Mouse (Mus musculus) left cerebral cortex, postnatal 4 days (tissue): ENCODE results near the gene Alcam. TPM values are rescaled to one million over a fixed set of nuclear protein-coding genes. Genes with fewer than 3 reads are reported as not detected.

Experiments
- DNase-seq: peaks from one replicate; pipeline ENCODE4 v3.0.0-alpha.2; 2022
- intact Hi-C: fragments of 180-260 bp; cut with DNase I; formaldehyde crosslinking; loops from one replicate; pipeline ENCODE4 v1.15.1; 2025
- total RNA-seq, 2 experiments: library from RNA; stranded (reverse); gene quantifications; 2 replicates each; pipeline ENCODE4 v1.2.3; 2021

Alcam gene
- 100 to 1,000 TPM; 147 to 150 TPM for total RNA-seq

- intact Hi-C loops, result loop anchor here (5.0 kb wide), 3 partner anchors 142 to 1137 kb away; no protein-coding TSS in a partner anchor
- peak; percentile 54 for DNase-seq
Measured at GRCm38 (mm10) chr16:52453971-52454514, at the start of gene Alcam. TSS of gene Alcam (minus strand) at chr16:52454074.

DNA sequence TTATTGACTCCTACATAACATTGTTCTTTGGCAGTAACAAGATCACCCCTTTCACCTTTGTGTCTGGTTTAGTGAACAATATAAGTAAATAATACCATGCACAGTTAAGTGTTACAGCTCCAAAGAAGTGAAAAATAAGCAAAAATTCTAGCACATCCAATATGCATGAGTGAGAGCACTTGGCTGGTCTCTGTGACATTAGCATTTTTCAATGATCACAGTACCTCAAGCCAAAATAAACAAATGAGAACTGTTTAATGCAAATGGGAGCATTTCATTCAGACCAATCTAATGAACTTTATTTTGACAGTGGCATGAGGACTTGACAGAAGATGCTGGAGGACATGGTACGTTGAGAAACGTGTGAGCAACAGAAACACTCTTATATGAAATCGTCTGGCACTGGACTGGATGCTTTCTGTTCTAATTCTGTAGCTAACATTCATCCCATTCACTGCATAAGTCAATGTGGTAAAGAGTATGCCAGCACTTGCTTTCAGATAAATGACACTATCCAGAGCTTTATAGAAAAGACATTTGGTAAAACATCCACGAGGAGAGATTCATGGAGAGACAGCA lies 45.0 kb upstream of the Alcam start:
- intact Hi-C loops, result no loop called here
- no peak for DNase-seq

DNA sequence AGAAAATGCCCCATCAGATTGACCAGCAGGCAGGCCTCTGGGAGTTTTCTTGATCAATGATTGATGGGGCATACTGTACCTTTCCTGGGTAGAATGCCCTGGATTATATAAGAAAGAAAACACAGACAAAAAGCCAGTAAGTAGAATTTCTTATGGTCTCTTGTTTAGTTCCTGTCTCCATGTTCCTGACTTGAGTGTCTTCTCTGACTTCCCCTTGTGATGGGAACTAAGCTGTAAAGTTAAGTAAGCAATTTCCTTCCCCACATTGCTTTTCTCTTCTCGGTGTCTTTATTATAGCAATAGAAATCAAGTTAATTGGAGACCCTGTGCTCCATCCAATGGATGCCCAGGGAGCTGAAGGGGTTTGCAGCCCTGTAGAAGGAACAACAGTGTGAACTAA lies 36.7 kb upstream of the Alcam start:
- intact Hi-C loops, result no loop called here
- no peak for DNase-seq

DNA sequence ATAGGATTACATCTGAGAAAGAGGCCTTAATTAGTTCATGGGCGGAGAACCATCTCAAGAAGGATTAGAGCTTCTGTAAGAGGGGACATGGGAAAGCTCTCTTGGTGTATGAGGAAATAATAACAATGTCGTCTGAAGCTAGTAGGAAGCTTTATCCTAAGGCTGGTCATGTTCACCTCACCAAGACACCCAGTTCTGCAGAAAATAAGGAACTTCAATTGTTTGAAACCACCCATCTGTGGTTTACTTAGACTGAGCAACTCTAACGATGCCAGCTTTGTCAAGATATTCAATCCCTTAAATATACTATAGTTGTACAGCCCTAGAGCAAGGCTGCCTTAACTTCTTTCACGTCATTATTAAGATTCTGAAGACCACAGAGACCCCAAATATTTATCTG lies 20.4 kb upstream of the Alcam start:
- intact Hi-C loops, result no loop called here
- DNase-seq, result no peak

- intact Hi-C loops, result no loop called here
- no peak for DNase-seq
Measured at GRCm38 (mm10) chr16:52473089-52473488, 19.2 kb upstream of the Alcam start.

DNA sequence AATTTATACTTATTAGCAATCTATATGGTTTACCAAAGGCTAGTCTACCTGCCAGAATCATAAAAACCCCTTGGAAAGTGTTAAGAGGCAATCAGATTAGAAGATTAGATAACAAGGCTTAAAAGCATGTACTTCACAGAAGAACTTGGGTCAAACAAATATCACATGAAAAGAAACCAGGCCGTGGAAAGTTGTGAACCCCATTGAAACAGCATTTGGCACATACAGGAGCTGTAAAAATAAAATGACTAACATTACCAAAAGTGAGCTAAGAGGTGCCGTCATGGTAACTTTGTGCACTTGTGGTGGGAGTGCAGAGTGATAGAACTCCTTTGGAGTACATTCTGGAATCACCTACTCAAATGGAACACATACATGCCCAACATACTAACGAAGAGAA lies 18.8 kb upstream of the Alcam start:
- intact Hi-C loops, result no loop called here
- no peak for DNase-seq

- DNase-seq, result no peak
- intact Hi-C loops, result no loop called here
Measured at GRCm38 (mm10) chr16:52472059-52472458, 18.2 kb upstream of the Alcam start.

DNA sequence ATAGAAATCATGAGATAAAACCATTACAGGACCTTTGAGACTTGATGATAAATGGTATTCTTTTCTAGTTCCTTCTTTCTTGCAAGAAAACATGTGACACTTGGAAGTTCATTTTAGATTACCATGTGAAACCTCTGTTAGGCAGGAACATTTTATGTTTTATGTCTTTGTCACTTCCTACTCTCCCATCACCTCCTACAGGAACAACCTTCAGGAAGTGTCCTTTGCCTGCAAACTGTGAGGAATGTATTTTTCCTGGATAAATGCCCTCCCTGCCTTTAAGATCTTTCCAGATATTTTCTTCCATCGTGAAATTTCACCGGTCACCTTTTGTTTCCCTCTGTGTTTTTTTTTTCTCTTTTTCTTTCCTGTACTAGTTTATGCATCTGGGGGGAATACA lies 17.0 kb upstream of the Alcam start:
- DNase-seq, result no peak
- intact Hi-C loops, result no loop called here

GRCm38 (mm10) chr16:52470226-52470625 lies 16.4 kb upstream of the Alcam start:
- intact Hi-C loops, result no loop called here
- DNase-seq, result no peak

DNA sequence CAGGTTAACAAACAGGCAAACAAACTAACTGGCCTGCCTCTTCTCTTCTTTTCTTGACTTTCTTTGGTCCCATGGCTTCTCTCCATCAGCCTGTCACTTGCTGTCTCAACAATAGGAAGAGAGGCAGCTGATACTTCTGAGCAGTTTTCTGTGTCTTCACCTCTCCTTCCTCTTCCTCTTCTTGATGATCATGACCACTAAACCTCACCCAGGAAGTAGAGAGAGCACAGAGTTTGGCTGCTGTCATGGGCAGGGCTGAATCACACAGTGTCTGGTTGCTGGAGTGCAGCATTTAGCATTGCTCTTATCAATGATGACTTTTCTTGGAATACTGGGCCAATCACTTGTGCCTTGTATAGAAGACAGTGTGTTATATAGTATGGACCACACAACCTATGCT lies 14.6 kb upstream of the Alcam start:
- DNase-seq, result no peak
- intact Hi-C loops, result no loop called here

DNA sequence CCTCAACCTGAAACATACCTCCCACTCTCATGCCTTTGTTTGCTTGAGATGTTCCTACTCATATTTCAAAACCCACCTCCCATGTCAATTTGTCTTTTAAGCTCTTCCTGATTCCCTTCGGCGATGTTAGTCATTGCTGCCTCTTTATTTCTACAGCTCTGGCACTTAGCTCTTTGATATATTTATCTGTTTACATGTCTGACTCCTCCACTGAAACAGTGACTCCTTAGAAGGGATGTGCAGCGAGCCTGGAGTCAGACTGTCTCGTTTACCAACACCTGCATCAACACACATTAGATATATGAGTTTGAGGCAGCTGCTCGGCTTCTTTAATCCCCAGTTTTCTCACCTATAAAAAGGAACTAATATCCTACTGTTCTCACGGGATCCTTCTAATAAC lies 12.9 kb upstream of the Alcam start:
- no peak for DNase-seq
- intact Hi-C loops, result no loop called here

- no peak for DNase-seq
- intact Hi-C loops, result no loop called here
Measured at GRCm38 (mm10) chr16:52464597-52464996, 10.7 kb upstream of the Alcam start.

DNA sequence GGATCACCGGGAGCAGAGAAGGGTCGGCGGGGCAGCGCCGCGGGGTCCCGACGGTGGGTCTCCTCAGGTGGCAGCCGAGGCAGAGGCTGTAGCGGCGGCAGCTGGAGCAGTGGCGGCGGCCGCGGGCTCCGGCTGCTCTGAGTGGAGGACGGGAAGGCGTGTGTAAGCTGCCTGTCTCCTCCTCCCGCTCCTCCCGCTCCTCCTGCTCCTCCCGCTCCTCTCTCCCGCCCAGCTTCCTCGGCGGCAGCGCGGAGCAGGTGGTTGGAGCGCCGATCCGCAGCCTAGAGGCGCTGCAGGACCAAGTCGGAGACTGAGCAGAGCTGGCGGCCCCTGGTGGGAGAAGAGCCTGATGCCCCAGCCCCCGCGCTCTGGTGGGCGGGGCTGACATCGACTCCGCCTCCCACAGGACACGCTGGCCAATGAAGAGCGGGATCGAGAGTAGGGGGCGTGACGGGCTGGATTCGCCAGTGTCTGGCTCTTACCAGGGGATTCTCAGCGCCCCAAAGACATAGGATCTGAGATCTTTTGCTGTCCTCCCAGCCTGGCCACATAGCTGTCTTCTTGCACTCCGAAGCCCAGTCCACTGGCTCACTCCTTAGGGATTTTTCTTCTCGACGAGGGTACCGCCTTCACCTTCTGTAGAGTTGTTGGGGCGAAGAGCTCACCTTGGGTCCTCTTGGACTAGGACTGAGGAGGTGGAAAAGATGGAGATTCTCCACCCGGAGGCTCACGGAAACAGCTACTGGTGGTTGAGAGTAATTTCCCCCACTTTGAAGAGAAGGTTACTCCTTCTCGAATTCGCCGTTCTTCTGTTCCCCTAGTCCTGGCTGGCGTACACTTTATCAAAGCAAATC lies 785 bp downstream of the Alcam start:
- intact Hi-C loops, result loop anchor here (5.0 kb wide), 3 partner anchors 141 to 1136 kb away; no protein-coding TSS in a partner anchor
- peak; percentile 99 for DNase-seq

- intact Hi-C loops, result loop anchor here (5.0 kb wide), 3 partner anchors 140 to 1135 kb away; no protein-coding TSS in a partner anchor
- DNase-seq, result peak; percentile 45
Measured at GRCm38 (mm10) chr16:52452477-52452831, 1.4 kb downstream of the Alcam start.

DNA sequence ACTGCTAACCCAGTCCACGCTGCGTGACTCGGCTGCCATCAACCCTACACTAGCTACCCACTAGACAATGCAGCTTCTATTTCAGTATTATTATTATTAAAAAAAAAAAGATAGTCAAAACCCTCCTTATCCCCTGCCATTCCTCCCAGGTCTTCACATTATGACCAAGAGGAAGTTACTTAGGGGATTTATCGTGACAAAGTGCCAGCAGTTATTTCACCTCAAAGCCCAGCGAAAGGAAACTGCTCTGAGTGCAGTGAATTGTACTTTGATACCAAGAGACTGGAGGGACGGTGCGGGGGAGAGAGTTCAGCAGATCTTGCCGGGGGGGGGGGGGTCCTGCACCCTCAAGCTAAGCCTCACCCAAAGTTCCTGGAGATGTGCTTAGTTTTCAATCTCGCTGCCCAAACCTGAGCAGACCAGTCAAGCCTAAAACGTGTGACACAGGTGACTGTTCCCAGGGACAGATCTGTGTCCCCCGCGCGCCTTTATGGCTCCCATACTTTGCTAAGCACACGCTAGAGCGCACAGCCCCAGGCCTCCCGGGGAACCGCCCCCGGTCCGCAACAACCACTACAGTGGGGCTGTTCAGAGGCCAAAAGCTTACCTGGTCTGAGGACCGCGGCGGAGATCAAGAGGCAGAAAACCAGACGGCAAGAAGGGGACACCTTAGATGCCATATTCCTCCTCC lies 1.9 kb downstream of the Alcam start:
- intact Hi-C loops, result loop anchor here (5.0 kb wide), 3 partner anchors 140 to 1135 kb away; no protein-coding TSS in a partner anchor
- DNase-seq, result no peak

DNA sequence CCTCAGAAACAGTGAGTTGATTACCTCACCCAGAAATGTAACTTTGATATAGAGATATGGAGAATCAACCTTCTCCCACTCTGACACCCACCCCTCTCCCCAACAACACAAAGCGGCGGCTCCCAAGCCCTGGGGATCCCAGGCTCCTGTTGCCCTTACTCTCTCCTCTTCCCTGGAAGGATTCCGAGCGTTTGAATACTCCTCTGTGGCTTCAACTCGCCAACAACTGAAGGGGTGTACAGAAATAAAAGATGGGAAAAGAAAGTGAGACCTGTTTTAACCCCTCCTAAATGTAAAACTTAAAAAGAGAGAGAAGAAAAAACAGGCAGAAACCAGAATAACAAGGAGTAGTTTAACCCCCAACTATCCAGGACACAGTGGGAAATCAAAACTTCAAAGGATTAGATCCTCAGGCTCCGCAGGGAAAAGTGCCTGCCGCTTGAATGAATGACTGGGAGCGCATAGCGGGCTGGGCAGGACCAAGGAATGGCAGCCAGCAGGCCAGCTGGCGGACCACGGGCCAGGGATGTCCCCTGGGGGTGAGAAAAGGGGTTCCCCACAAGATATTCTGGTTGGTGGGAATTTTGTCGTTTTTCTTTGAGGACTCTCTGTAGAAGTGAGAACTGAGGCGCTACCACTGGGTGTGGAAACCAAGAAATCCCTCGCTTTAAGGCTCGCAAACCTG lies 2.6 kb downstream of the Alcam start:
- intact Hi-C loops, result loop anchor here (5.0 kb wide), 3 partner anchors 139 to 1134 kb away; no protein-coding TSS in a partner anchor
- peak; percentile 66 for DNase-seq

GRCm38 (mm10) chr16:52450245-52451100 lies 3.4 kb downstream of the Alcam start:
- intact Hi-C loops, result loop anchor here (5.0 kb wide), 3 partner anchors 138 to 1133 kb away; no protein-coding TSS in a partner anchor
- peak; percentile 67 for DNase-seq

- intact Hi-C loops, result loop anchor here (5.0 kb wide), 3 partner anchors 138 to 1133 kb away; no protein-coding TSS in a partner anchor
- DNase-seq, result no peak
Measured at GRCm38 (mm10) chr16:52449889-52450244, 4.0 kb downstream of the Alcam start.

- intact Hi-C loops, result no loop called here
- no peak for DNase-seq
Measured at GRCm38 (mm10) chr16:52445984-52446383, 7.9 kb downstream of the Alcam start.
